Mouse (Mus musculus): ENCODE data around the gene Auh. TPM values are rescaled to one million over a fixed set of nuclear protein-coding genes. Genes with fewer than 3 reads are reported as not detected.

Auh gene
- polyA plus RNA-seq, 1 experiment from 2014 or later: 64.6 TPM

- Histone ChIP-seq H3K4me3 (no peak overlapping the region), H3K9me3 (no peaks in the 10 kb centered on the region), H3K4me1 (replicated peaks) (peaks cover 14% of the 10 kb centered on the region), H3K9ac (no peak overlapping the region), H3K27ac (no peak overlapping the region), H3K36me3 (no peaks in the 10 kb centered on the region), H3K4me2 (no peak overlapping the region), H3K27me3 (no peaks in the 10 kb centered on the region)
- ATAC-seq (ENCODE audit: low FRiP score): no peak
- 80% methylated on average over 4 of the region's 4 CpGs for WGBS
Measured at GRCm38 (mm10) chr13:52802482-52802881, 127.0 kb downstream of the Auh start.

GRCm38 (mm10) chr13:52800687-52801341, 128.7 kb downstream of the Auh start:
- no peak overlapping the region for H3K4me3 ChIP-seq
- H3K27me3 ChIP-seq: no peaks in the 10 kb centered on the region
- H3K9me3 ChIP-seq: no peaks in the 10 kb centered on the region
- no peak for ATAC-seq (ENCODE audit: low FRiP score)
- no peaks in the 10 kb centered on the region for H3K36me3 ChIP-seq
- WGBS: 50% methylated on average over 4 of the region's 4 CpGs
- peaks cover 10% of the 10 kb centered on the region for H3K4me1 ChIP-seq (replicated peaks)
- H3K27ac ChIP-seq: no peak overlapping the region
- H3K9ac ChIP-seq: no peak overlapping the region
- H3K4me2 ChIP-seq: no peak overlapping the region

- H3K4me3 ChIP-seq: no peak overlapping the region
- no peak overlapping the region for H3K27ac ChIP-seq
- no peaks in the 10 kb centered on the region for H3K27me3 ChIP-seq
- no peak overlapping the region for H3K9ac ChIP-seq
- 77% methylated on average over 2 of the region's 2 CpGs for WGBS
- peaks cover 5% of the 10 kb centered on the region; the same call in 1 of the 2 replicates for H3K4me1 ChIP-seq (replicated peaks)
- ATAC-seq (ENCODE audit: low FRiP score): no peak
- H3K36me3 ChIP-seq: no peaks in the 10 kb centered on the region
- no peaks in the 10 kb centered on the region for H3K9me3 ChIP-seq
- no peak overlapping the region for H3K4me2 ChIP-seq
Measured at GRCm38 (mm10) chr13:52800091-52800490, 129.4 kb downstream of the Auh start.

- Histone ChIP-seq H3K9ac (no peak overlapping the region), H3K36me3 (no peaks in the 10 kb centered on the region), H3K4me3 (no peak overlapping the region), H3K27ac (no peak overlapping the region), H3K4me2 (no peak overlapping the region), H3K27me3 (no peaks in the 10 kb centered on the region), H3K9me3 (no peaks in the 10 kb centered on the region), H3K4me1 (replicated peaks) (no peaks in the 10 kb centered on the region)
- WGBS: 97% methylated on average over 4 of the region's 4 CpGs
- no peak for ATAC-seq (ENCODE audit: low FRiP score)
Measured at GRCm38 (mm10) chr13:52794232-52794631, 135.2 kb downstream of the Auh start.

- H3K4me2 ChIP-seq: no peak overlapping the region
- ATAC-seq (ENCODE audit: low FRiP score): no peak
- H3K36me3 ChIP-seq: no peaks in the 10 kb centered on the region
- no peaks in the 10 kb centered on the region for H3K4me1 ChIP-seq (replicated peaks)
- H3K9me3 ChIP-seq: no peaks in the 10 kb centered on the region
- H3K27me3 ChIP-seq: no peaks in the 10 kb centered on the region
- no peak overlapping the region for H3K4me3 ChIP-seq
- 92% methylated on average over 13 of the region's 13 CpGs for WGBS
- no peak overlapping the region for H3K9ac ChIP-seq
- no peak overlapping the region for H3K27ac ChIP-seq
Measured at GRCm38 (mm10) chr13:52793434-52793989, 136.0 kb downstream of the Auh start.

GRCm38 (mm10) chr13:52792242-52792844, 137.1 kb downstream of the Auh start:
- 95% methylated on average over 9 of the region's 9 CpGs for WGBS
- Histone ChIP-seq H3K4me2 (no peak overlapping the region), H3K27ac (no peak overlapping the region), H3K27me3 (no peaks in the 10 kb centered on the region), H3K9me3 (no peaks in the 10 kb centered on the region), H3K4me1 (replicated peaks) (no peaks in the 10 kb centered on the region), H3K9ac (no peak overlapping the region), H3K36me3 (no peaks in the 10 kb centered on the region), H3K4me3 (no peak overlapping the region)
- ATAC-seq (ENCODE audit: low FRiP score): no peak

GRCm38 (mm10) chr13:52790894-52791293, 138.6 kb downstream of the Auh start:
- Histone ChIP-seq H3K9me3 (no peaks in the 10 kb centered on the region), H3K4me2 (no peak overlapping the region), H3K27me3 (no peaks in the 10 kb centered on the region), H3K27ac (no peak overlapping the region), H3K4me1 (replicated peaks) (no peaks in the 10 kb centered on the region), H3K9ac (no peak overlapping the region), H3K36me3 (no peaks in the 10 kb centered on the region), H3K4me3 (no peak overlapping the region)
- 74% methylated on average over 5 of the region's 5 CpGs for WGBS
- no peak for ATAC-seq (ENCODE audit: low FRiP score)

Other genes with a start within 250 kb of the Auh start
- 52.9 and 55.6 TPM in 2 replicates for gene Nfil3, start 51.4 kb upstream of the Auh start, polyA plus RNA-seq (2015; fragmentation: Nextera tagmentation; extraction: Ambion mirVana)

Measured in hindbrain, embryonic 13.5 days (tissue).